Mouse (Mus musculus): ENCODE results near the gene 1700022I11Rik. TPM values are rescaled to one million over a fixed set of nuclear protein-coding genes. Genes with fewer than 3 reads are reported as not detected.

1700022I11Rik gene
- 1 to 10 TPM in 1 of 3 experiments, under 1 TPM in 1, not detected in 1; 0.35 to 1.1 TPM for polyA plus RNA-seq (2017; shearing (Covaris generic))

GRCm38 (mm10) chr4:42969304-42969703 lies at the start of gene 1700022I11Rik:
Gene 1700022I11Rik (plus strand): TSS chr4:42969604.
- ATAC-seq = no peak

DNA sequence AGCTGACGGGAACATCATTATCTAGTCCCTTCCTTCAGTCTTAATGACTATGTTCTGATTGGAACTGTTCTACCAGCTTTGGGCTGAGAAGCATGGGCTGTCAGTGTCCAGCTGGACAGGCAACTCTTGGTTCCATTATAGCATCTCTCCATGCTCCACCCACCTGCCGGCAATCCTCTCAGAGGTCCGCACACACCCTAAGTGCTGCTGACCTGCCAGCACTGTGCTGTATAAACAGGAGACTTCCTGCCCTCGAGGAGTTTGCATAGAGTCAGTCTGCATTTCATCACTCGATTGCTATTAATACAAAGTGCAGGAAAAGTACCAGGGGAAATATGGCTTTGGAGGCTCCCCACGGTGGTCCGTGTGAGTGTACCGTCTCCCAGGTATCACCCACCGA lies 48.7 kb upstream of the 1700022I11Rik start:
- ATAC-seq = no peak

DNA sequence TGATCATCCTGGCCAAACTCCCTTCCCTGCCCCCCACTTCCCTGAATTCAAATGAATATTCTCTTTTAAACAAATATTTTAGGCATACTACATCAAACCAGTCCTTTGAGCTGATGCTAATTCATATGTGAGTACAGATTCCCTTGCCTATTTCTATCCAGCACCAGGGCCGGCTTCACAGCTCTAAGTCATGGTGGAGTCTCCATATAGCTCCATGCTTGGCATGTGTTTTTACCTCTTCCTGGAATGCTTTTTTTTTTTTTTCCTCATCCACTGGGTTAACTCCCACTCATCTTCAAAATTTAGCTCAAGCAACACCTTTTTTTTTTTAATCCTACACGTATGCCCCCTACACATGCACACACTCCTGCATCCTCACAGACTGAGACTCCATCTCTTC lies 47.9 kb upstream of the 1700022I11Rik start:
- ATAC-seq = no peak

- ATAC-seq = no peak
These were observed 47.3 kb upstream of the 1700022I11Rik start for GRCm38 (mm10) chr4:42922056-42922455.

- ATAC-seq = no peak
These were observed 46.9 kb upstream of the 1700022I11Rik start for GRCm38 (mm10) chr4:42922461-42922860.

GRCm38 (mm10) chr4:42924095-42924710 lies 45.2 kb upstream of the 1700022I11Rik start:
- ATAC-seq = no peak

DNA sequence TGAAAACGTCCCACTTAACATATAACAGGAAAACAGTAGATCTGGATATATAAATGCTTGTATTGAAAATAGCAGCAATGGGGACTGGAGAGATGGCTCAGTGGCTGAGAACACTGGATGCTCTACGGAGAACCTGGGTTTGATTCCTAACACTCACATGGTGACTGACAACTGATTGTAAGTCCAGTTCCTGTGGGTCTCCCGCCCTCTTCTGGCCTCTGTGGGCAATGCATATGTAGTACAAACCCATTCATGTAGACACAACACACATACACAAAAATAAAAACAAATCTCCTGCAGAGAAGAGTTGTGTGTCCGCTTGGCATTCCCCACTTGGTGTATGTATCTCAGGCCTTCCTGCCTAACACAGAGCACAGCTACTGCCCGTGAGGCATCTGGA lies 41.2 kb upstream of the 1700022I11Rik start:
- no peak for ATAC-seq

- ATAC-seq = no peak
These were observed 40.5 kb upstream of the 1700022I11Rik start for GRCm38 (mm10) chr4:42928952-42929351.

DNA sequence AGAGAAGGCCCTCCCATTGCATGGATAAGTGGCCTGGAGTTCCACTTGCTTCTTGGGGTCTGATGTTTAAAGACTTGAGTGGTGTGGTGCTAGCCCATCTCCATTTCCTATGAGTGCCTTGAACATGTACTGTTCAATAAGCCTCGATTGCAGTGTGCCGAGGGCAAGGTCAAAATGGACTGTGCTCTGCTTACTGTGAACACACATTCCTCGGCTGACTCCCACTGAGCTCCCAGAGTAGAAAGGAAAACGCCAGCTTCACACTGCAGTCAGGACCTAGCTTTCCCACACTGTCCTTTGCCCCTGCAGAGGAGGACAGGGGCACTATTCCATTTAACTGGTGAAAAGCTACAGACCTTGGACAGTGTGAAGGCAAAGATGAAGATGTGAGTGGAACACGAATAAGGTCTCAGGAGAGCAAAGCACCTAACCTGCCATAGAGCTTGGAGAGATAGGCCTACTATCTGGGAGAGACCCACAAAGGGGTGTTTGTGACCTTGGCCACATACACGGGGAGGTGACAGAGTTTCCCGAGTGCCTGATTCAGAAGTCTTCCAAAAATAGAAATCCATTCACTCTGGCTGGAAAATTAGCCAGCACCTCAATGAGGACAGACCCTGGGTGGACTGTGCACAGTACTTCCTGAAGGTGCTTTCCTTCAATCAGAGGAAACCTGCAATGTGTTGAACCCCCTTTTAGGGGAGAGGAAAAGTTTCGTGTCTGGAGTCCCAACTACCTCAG lies 37.0 kb upstream of the 1700022I11Rik start:
- no peak for ATAC-seq

DNA sequence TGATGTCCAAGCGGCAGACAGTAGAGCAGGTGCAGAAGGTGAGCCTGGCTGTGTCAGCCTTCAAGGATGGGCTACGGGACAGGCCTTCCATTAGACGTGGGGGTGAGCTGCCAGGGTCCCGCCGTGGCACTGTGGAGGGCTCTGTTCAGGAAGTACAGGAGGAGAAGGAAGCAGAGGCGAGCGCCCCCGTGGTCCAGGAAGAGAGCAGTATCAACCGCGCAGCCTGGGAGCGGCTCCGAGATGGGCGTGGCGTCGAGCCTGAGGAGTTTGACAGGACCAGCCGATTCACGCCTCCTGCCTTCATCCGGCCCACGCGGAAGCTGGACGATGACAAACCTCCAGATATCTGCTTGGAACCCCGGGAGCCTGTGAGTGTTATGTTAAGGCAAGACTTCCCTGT lies 35.8 kb upstream of the 1700022I11Rik start:
- no peak for ATAC-seq

- ATAC-seq = no peak
These were observed 28.0 kb upstream of the 1700022I11Rik start for GRCm38 (mm10) chr4:42941396-42941795.

DNA sequence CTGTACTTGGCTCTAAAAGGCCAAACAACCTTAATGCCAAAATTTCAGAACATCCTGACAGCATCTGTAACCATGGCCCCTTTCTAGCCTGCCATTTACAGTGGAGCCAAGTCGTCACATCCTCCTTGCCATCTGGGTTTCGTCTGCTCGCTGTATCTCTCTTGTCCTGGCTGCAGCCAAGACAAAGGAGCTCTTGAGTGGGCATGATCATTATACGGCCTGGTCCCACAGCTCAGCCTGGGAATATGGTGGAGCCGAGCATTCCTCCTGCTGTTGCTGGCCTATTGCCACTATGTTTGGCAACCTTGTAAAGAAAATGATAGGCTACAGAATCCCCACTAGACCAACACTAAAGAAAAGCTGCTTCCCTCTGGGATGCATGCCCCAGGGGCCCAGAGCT lies 26.1 kb upstream of the 1700022I11Rik start:
- no peak for ATAC-seq

DNA sequence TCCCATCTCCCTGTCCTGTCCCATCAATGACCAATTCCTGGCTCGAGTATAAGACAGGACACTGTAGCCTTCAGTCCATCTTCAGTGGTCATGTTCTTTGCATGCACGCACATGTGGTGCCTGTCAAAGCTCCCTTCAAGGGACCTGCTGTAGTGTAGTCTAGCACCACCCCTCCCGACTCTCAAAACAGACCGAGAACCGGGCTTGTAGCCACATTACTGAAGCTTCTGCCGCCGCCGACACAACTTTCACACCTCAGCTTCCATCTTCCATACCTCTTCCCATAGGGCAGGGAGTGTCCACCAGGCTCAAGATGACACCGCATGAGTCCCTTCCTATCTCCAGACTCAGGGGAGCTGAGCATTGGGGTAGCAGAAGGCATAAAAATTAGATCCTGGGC lies 25.2 kb upstream of the 1700022I11Rik start:
- no peak for ATAC-seq

GRCm38 (mm10) chr4:42945043-42945442 lies 24.4 kb upstream of the 1700022I11Rik start:
- ATAC-seq = no peak

GRCm38 (mm10) chr4:42945445-42945844 lies 24.0 kb upstream of the 1700022I11Rik start:
- ATAC-seq = no peak

DNA sequence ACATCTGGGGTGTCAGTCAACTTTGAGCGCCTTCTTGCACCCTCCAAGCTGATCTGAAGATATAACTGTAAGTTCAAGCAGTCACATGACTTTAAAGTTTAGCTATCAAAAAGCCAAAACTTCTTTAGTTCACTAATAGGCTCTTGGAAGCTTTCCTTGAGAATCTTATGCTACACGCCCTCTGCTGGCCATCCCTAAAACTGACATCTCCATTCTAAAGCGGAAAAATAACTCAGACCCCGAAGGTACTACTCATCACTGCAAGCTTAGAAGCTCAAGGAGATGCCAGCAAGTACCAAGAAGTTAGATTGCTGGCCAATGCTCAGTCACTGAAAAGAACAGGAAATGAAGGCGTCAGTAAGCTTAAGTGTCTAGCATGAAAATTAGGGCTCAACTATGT lies 23.5 kb upstream of the 1700022I11Rik start:
- ATAC-seq = no peak

- ATAC-seq = no peak
These were observed 22.6 kb upstream of the 1700022I11Rik start for GRCm38 (mm10) chr4:42946733-42947290.

- ATAC-seq = no peak
These were observed 20.9 kb upstream of the 1700022I11Rik start for GRCm38 (mm10) chr4:42948527-42948926.

- ATAC-seq = peak; percentile 20
These were observed 20.2 kb upstream of the 1700022I11Rik start for GRCm38 (mm10) chr4:42949051-42949675.

- peak; percentile 95 for ATAC-seq
These were observed 19.7 kb upstream of the 1700022I11Rik start, which contains the start of gene Dnajb5 for GRCm38 (mm10) chr4:42949676-42950051. Gene Dnajb5 (plus strand): TSS chr4:42949814.

GRCm38 (mm10) chr4:42950065-42950558 lies 19.3 kb upstream of the 1700022I11Rik start:
- peak; percentile 55 for ATAC-seq

DNA sequence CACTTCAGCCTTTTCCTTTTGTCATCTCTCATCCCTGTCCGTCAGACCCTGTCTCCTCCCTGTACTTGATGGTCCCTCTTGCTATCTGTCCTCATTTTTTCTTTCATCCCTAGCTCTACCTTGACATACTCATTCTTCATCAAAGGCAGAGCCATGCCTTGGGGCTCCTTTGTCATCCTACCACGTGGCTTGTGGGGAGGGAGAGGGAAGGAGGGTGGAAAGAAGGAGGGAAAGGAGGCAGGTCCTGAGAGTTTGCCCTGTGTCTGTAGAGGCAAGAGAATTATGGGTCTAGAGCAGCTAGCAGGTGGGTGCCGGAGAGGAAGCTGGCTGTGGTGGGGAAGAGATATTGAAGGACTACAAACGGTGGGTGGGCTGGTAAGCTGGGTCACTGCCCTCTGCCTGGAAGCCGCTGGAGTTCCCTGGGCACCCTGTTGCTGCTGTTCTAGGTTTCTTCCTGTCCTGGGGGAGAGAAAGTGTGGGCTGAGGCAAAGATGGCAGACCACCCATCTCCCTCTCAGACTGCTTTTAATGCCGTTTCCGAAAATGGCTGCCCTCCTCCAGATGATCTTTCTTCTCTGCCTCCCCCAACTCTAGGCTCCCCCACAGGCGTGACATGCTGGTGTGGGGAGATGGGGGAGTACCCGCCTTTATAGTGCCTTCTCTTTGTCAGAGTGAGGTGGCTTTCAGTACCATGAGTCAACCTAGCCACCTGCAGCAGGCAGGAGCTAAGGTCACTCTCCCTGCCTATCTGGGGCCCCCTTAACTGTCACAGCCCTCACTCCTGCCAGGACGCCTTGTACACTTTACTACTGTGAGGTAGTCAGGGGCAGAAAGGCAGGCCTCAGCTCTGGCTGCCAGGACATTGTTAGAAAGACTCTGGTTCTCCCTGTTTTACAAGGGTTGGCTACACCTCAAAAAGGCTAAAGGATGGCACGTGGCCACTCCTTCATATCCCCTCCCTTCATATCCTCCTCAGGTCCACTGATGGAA lies 17.9 kb upstream of the 1700022I11Rik start:
- no peak for ATAC-seq

All from inflammation-experienced regulatory T-cells, adult 6 months (primary cell).